Mouse (Mus musculus): ENCODE measurements around the gene 4921539E11Rik.

- no peak for TF ChIP-seq POLR2A (IDR thresholded peaks at IDR 0.05; ENCODE audit: borderline replicate concordance, control insufficient read depth, low read depth, low read length)
- no peak for TF ChIP-seq CTCF (IDR thresholded peaks at IDR 0.05; ENCODE audit: control insufficient read depth, insufficient read depth, low read length)
These were observed 27.3 kb downstream of the 4921539E11Rik start for GRCm38 (mm10) chr4:103263378-103263777.
